Mouse (Mus musculus) embryonic facial prominence, embryonic 14.5 days (tissue): ENCODE results near the gene AB124611. TPM values are rescaled to one million over a fixed set of nuclear protein-coding genes. Genes with fewer than 3 reads are reported as not detected.
"Not testable (repeated sequence)": the region's sequence is repeated elsewhere in the genome, so short reads cannot be mapped to it uniquely, and the experiment has no call there.

Experiments used
- ATAC-seq: fragments of 200-750 bp; cut with Nextera tagmentation; 2 replicates; pipeline ENCODE4 v1.8.0; 2017; ENCODE audit warnings: low read depth, moderate number of reproducible peaks, moderate TSS enrichment
- DNase-seq: peaks from one replicate; pipeline ENCODE4 v3.0.0-alpha.2; 2015; ENCODE audit warnings: low spot score
- H3K27ac ChIP-seq: fragments of 300-500 bp; sonication (generic); replicated peaks from 2 replicates; pipeline ENCODE4 v1.5.1; 2014; ENCODE audit warnings: low read depth, mild to moderate bottlenecking, low read length, moderate library complexity
- H3K27me3 ChIP-seq: fragments of 300-500 bp; sonication (generic); replicated peaks from 2 replicates; pipeline ENCODE4 v1.6.1; 2014; ENCODE audit warnings: low read length; ENCODE audit not compliant: control insufficient read depth, insufficient read depth
- H3K36me3 ChIP-seq: fragments of 300-500 bp; sonication (generic); 2 replicates; pipeline ENCODE4 v1.6.1; 2014; ENCODE audit warnings: low read length, mixed read lengths; ENCODE audit not compliant: control insufficient read depth, insufficient read depth
- H3K4me1 ChIP-seq: fragments of 300-500 bp; sonication (generic); 2 replicates; pipeline ENCODE4 v1.6.1; 2014; ENCODE audit warnings: antibody characterized with exemption, low read length; ENCODE audit not compliant: control insufficient read depth, insufficient read depth
- H3K4me2 ChIP-seq: fragments of 300-500 bp; sonication (generic); 2 replicates; pipeline ENCODE4 v1.6.1; 2014; ENCODE audit warnings: low read depth, mild to moderate bottlenecking, low read length, moderate library complexity, mixed read lengths
- H3K4me3 ChIP-seq: fragments of 300-500 bp; sonication (generic); 2 replicates; pipeline ENCODE4 v1.5.1; 2014; ENCODE audit warnings: low read depth, mild to moderate bottlenecking, low read length
- H3K9ac ChIP-seq: fragments of 300-500 bp; sonication (generic); 2 replicates; pipeline ENCODE4 v1.6.1; 2014; ENCODE audit warnings: low read depth, mild to moderate bottlenecking, low read length, moderate library complexity, mixed read lengths
- H3K9me3 ChIP-seq: fragments of 300-500 bp; sonication (generic); 2 replicates; pipeline ENCODE4 v1.6.1; 2016; ENCODE audit warnings: low read length; ENCODE audit not compliant: control insufficient read depth
- WGBS: fragments of 180-500 bp; shearing (Covaris S2); extraction: QIAGEN DNeasy Blood & Tissue Kit; methylation state at CpG from one replicate; pipeline ENCODE4 v1.1.7; 2014; 5-methylcytosine and 5-hydroxymethylcytosine counted together
- polyA plus RNA-seq: library from polyadenylated mRNA; unstranded; fragments of >200 nt; fragmentation: Nextera tagmentation; extraction: Ambion mirVana; gene quantifications from 2 replicates; pipeline ENCODE4 v1.2.1, GENCODE M21; 2014

AB124611 gene
- 2.0 and 2.1 TPM in 2 replicates for polyA plus RNA-seq

- Histone ChIP-seq H3K27ac (0 out of 2 replicates have a peak within 1 kb of the TSS, but pooled peaks have one; percentile 10), H3K4me1 (0 out of 2 replicates have a peak, but pooled peaks cover 3% of the 10 kb centered on the region), H3K4me2 (no peak within 1 kb of the TSS), H3K27me3 (no peaks in the 10 kb centered on the region), H3K36me3 (no peaks in the 10 kb centered on the region), H3K9ac (no peak within 1 kb of the TSS), H3K4me3 (no peak within 1 kb of the TSS), H3K9me3 (no peaks in the 10 kb centered on the region)
- DNase-seq (no peak), ATAC-seq (no peak)
- WGBS, result 51% methylated on average over 14 of the region's 14 CpGs
Measured at GRCm38 (mm10) chr9:21525937-21526633, at the start of gene AB124611. Gene AB124611 (plus strand): TSS chr9:21526176.

DNA sequence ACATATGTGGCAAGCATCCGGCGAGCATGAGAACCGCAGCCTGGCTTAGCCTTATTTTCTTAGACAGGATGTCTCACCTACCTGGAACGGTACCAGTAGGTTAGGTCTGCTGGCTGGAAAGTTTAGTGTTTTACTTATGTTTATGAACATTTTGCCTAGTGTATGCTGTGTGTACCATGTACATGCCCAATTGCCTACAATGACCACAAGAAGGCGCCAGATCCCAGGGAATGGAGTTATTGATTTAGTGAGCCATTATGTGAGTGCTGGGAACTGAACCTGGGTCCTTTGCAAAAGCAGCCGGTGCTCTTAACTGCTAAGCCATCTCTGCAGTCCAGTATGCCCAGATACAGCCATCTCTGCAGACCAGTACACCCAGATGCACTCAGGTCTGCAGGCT lies 48.3 kb upstream of the AB124611 start:
- H3K4me2 ChIP-seq, result no peak overlapping the region
- no peaks in the 10 kb centered on the region for H3K27me3 ChIP-seq
- H3K4me1 ChIP-seq, result no peaks in the 10 kb centered on the region
- DNase-seq (no peak), ATAC-seq (no peak)
- no peak overlapping the region for H3K4me3 ChIP-seq
- H3K27ac ChIP-seq, result no peak overlapping the region
- no peaks in the 10 kb centered on the region for H3K9me3 ChIP-seq
- no peak overlapping the region for H3K9ac ChIP-seq
- 97% methylated on average over 6 of the region's 6 CpGs for WGBS
- H3K36me3 ChIP-seq, result peaks cover 92% of the 10 kb centered on the region

GRCm38 (mm10) chr9:21484065-21484464 lies 41.9 kb upstream of the AB124611 start:
- no peaks in the 10 kb centered on the region for H3K9me3 ChIP-seq
- no peak overlapping the region for H3K4me3 ChIP-seq
- no peak overlapping the region for H3K4me2 ChIP-seq
- H3K4me1 ChIP-seq, result no peaks in the 10 kb centered on the region
- no peaks in the 10 kb centered on the region for H3K27me3 ChIP-seq
- H3K9ac ChIP-seq, result no peak overlapping the region
- no peak for DNase-seq
- no peak for ATAC-seq
- WGBS, result 79% methylated on average over 4 of the region's 4 CpGs
- H3K27ac ChIP-seq, result no peak overlapping the region
- H3K36me3 ChIP-seq, result peaks cover 78% of the 10 kb centered on the region

DNA sequence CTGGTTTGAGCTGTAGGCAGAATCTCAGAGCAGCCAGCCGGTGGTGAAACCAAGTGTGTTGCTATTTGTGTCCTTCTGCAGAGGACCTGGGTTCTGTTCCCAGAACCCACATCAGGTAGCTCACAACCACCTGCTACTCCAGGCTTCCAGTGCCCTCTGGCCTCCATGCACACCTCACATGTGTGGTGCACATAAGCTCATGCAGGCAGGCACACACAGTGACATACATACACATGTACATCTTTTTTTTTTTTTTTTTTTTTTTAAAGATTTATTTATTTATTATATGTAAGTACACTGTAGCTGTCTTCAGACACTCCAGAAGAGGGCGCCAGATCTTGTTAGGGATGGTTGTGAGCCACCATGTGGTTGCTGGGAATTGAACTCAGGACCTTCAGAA lies 37.7 kb upstream of the AB124611 start:
- WGBS, result 76% methylated on average over 1 of the region's 2 CpGs
- H3K4me1 ChIP-seq, H3K27me3 ChIP-seq, H3K9ac ChIP-seq, DNase-seq, H3K27ac ChIP-seq, H3K9me3 ChIP-seq, H3K4me2 ChIP-seq, H3K4me3 ChIP-seq, ATAC-seq: not testable (repeated sequence)
- H3K36me3 ChIP-seq, result peaks cover 68% of the 10 kb centered on the region

DNA sequence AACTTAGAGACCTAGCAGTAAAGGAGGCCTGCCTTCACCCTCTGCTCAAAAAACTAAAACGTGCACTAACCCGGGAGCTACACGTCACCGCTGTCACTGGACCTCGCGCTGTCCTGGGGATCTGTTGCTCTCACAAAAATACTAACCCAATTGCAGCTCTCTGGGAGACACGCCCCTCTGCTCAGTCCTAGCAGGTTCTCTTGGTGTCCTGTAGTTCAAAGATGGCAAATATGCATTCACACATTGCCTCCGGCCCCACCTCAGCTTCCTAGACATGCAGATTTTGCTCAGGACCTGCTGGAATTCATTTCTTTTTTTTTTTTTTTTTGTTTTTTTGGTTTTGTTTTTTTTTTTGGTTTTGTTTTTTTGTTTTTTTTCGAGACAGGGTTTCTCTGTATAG lies 35.3 kb upstream of the AB124611 start:
- Histone ChIP-seq H3K4me3 (no peak overlapping the region), H3K27me3 (no peaks in the 10 kb centered on the region), H3K27ac (no peak overlapping the region), H3K4me2 (no peak overlapping the region), H3K9ac (no peak overlapping the region), H3K9me3 (no peaks in the 10 kb centered on the region), H3K36me3 (peaks cover 63% of the 10 kb centered on the region), H3K4me1 (peaks cover 18% of the 10 kb centered on the region)
- ATAC-seq, result no peak
- no peak for DNase-seq
- WGBS, result 91% methylated on average over 9 of the region's 9 CpGs

DNA sequence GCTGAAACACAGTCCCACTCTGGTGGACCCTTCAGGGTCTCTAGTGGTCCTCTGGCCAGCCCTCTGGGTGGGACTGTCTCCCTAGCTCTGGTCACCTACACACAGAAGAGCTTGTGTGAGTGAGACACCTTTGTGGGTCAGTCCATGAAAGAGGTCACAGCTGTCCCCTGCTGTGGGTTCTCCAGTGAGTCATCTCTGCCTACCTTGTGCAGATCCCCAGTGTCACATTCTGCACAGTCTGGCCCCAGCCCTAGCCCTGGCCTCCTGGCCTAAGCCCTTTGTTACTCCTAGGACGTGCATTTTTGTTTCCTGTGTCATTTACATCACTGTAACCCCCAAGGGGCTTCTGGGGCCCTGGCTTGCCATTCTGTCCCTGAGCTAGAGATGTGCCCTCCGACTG lies 32.1 kb upstream of the AB124611 start:
- Histone ChIP-seq H3K4me3 (no peak overlapping the region), H3K4me1 (peaks cover 28% of the 10 kb centered on the region), H3K36me3 (peaks cover 46% of the 10 kb centered on the region), H3K4me2 (no peak overlapping the region), H3K9ac (peak overlapping the region; percentile 23; the same call in 1 of the 2 replicates), H3K9me3 (no peaks in the 10 kb centered on the region), H3K27ac (no peak overlapping the region), H3K27me3 (no peaks in the 10 kb centered on the region)
- no peak for DNase-seq
- no peak for ATAC-seq
- WGBS, result 56% methylated on average over 2 of the region's 2 CpGs

- Histone ChIP-seq H3K27ac (no peak overlapping the region), H3K4me1 (peaks cover 28% of the 10 kb centered on the region), H3K36me3 (peaks cover 46% of the 10 kb centered on the region), H3K9me3 (no peaks in the 10 kb centered on the region), H3K4me3 (0 out of 2 replicates have a peak overlapping the region, but pooled peaks have one; percentile 36), H3K9ac (0 out of 2 replicates have a peak overlapping the region, but pooled peaks have one; percentile 40), H3K4me2 (peak overlapping the region; percentile 66), H3K27me3 (no peaks in the 10 kb centered on the region)
- ATAC-seq (no peak), DNase-seq (no peak)
- 69% methylated on average over 9 of the region's 9 CpGs for WGBS
Measured at GRCm38 (mm10) chr9:21494726-21495125, 31.2 kb upstream of the AB124611 start.

GRCm38 (mm10) chr9:21496308-21497049 lies 29.5 kb upstream of the AB124611 start:
- Histone ChIP-seq H3K27me3 (no peaks in the 10 kb centered on the region), H3K9me3 (no peaks in the 10 kb centered on the region), H3K4me3 (peak overlapping the region; percentile 36), H3K36me3 (peaks cover 41% of the 10 kb centered on the region), H3K4me1 (peaks cover 28% of the 10 kb centered on the region), H3K9ac (peak overlapping the region; percentile 65), H3K27ac (peak overlapping the region; percentile 92), H3K4me2 (peak overlapping the region; percentile 66)
- DNase-seq (peak; percentile 96), ATAC-seq (peak; percentile 90)
- WGBS, result 38% methylated on average over 19 of the region's 19 CpGs
